Mouse (Mus musculus): ENCODE measurements around the gene Nudcd3. TPM values are rescaled to one million over a fixed set of nuclear protein-coding genes. Genes with fewer than 3 reads are reported as not detected.
"Not testable (repeated sequence)": the region's sequence is repeated elsewhere in the genome, so short reads cannot be mapped to it uniquely, and the experiment has no call there.

The Nudcd3 gene
- total RNA-seq, 1 experiment from 2014 or later, result 46.6 TPM

- no peak for DNase-seq
Measured at GRCm38 (mm10) chr11:6122631-6123030, 77.6 kb downstream of the Nudcd3 start.

DNA sequence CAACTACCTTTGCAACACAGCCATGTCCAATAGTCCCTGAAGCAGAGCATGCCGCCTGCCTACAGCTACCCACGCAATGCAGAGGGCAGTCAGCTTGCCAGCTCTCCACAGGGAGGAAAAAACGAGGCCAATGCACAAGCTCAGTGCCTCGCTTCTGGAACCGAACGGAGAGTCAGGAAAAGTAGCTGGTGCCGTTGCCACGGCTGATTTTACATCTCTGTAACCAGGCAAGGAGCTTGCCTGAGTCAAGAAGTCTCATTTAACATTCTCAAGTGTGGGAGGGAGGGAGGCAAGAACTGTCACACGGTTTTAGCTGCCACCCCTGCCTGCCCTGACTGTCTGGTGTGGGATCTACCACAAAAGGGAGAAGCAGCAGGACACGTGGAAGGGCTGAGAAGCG lies 79.6 kb downstream of the Nudcd3 start:
- DNase-seq, result no peak

DNA sequence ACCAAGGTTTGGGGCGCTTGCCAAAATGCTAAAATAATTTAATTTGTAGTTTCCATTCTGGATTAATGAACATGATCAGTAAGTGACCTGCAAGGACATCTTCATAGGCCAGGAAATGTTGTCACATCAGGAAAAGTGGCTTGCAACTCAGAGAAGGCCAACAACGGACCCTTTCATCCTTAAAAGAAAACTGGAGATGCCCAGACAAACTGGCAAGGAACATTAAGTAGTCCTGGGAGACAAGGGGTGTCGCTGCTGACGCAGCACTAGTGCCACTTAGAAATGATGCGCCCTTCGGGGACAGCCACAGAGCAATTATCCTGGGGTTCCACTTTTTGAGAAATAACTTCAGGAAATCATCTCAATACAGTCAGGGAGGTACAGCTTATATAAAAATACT lies 80.2 kb downstream of the Nudcd3 start:
- no peak for DNase-seq

DNA sequence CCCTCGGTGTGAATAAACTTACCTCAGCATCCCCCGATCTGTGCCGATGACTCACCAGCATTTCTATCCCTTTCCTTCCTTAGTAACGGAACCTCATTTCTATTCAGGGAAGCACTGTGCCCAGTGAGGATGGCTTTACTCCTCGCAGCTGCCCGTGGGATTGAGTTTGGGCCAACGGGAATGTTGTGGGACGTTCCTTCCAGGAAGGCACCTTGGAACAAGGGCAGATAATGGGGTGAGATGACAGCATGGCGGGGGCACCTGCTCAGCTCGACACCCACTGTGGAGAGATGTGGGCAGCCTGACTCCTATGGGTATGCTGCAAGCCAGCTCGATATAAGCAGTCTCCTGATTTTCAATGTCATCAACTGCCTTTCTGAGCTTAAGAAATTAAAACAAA lies 80.9 kb downstream of the Nudcd3 start:
- no peak for DNase-seq

DNA sequence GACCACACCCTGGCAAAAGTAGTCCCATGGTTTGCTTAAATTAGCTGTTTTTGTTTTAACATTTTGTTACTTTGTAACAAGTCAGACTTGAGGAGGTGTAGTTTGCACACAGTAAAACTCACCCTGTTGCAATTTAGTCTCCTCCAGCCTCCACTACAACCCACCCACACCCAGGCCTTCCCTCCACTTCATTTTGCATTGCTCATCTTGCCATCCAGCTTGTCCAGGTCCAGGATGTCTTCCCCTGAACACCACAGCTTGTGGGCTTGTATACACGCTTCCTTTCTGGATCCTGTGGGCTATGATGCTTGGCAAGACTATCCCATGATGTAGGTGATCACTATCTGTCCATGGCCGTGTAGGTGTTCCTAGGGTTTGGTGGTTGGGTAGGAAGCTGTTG lies 82.3 kb downstream of the Nudcd3 start:
- DNase-seq, result no peak

DNA sequence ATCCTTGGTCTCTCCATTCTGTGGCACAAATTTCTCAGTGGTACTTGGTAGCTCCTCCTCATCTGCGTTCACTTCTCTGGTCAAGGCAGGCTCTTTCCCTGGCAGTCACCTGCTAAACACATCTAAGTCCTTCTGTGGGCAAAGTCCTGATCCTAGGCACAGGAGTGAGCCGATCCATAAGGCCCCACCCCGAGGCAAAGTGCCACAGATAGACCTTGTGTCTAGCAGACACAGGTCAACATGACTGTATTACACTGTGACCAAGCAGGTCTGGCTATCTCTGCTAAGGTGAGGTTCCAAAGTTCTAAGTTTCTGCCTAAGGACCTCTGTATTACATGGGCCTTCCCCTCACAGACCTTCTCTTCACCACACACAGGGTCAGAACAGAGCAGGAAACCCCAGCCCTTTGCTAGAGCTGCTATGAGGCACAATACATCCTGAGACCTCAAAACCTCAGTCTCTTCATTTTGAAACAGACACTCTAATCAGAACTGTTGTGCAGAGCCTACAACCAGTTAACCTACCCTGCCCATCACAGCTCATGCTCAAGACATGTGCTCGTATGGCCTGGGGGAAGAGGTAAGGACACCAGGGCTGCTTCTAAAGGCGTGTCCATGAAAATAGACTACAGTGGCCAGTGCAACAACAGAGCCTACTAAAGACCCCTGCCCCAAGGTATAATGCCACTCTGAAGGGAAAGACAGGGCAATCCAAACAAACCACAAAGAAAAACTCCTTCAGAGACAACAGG lies 88.3 kb downstream of the Nudcd3 start:
- no peak for DNase-seq

DNA sequence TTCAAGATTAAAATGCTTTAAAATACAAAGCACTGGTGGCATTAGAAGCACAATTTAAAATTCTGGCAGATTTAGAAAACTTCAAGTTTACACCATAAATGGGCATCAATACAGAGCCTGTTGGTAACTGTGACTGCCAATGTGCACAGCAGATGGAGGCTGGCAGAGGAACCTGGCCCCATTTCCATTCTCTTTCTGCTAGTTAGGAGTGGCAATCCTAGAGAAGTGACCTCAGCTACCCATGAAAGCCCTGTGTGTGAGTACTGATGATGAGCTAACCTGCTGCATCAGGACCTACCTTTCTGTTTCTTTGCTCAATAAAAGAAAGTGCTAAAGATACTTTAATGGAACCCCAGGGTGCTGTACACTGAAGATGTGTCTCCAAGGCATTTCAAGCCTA lies 90.2 kb downstream of the Nudcd3 start:
- DNase-seq, result no peak

GRCm38 (mm10) chr11:6108296-6108695 lies 91.9 kb downstream of the Nudcd3 start:
- no peak for DNase-seq

DNA sequence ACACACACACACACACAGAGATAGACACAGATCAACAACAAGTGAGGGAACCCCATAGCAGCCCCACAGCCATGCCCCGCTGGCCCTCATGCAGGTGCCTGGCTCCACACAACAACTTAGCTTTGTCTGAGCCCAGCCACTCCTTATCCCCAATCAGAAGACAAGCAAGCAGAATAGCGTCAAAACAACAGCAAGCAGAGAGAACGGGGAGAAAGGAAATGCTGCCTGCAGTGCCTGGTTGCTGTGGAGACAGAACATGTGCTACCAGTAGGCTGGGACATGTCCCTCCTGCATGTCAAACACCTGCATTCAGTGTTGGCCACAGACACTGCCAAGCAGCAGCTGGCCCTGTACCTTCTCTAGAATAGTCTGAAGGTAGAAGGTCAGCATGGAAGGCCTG lies 92.5 kb downstream of the Nudcd3 start:
- no peak for DNase-seq

DNA sequence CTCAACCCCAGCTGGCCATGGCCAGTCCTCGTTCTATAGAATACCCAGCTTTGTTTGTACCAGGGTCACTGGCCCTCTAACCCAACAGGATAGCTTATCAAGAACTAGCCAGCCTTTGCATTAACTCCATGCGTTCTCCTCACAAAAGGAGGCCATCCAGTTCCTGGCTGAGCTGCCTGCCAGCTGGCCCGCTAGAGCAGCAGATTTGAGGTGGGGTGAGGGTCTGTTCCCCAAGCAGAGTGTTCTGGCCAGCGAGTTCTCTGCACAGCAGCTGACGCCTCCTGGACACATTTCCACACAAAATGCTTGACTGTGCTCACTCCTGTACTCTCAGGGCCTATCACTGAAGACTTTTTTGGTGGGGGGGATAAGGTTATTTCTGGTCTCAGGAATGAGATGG lies 95.5 kb downstream of the Nudcd3 start:
- no peak for DNase-seq

- DNase-seq, result not testable (repeated sequence)
Measured at GRCm38 (mm10) chr11:6096637-6097036, 103.6 kb downstream of the Nudcd3 start.

GRCm38 (mm10) chr11:6086991-6087390 lies 113.2 kb downstream of the Nudcd3 start:
- no peak for DNase-seq

DNA sequence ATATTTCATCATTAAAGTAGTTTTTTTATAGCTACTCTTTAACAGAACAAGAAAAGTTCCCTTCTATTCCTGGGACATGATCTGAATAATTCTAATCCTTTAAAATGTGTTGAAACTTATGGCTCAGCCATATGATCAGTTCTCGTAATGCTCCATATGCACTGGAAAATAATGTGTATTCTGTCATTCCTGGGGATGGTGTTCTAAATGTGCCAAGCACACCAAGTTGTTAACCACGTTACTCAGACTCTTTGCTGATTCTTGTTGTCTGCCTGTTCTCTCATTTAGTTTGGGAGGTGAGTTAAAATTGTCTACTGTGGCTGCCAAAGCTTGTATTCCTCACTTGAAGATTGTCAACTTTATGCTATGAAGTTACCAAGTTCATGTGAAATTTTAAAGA lies 121.5 kb downstream of the Nudcd3 start:
- DNase-seq, result no peak

DNA sequence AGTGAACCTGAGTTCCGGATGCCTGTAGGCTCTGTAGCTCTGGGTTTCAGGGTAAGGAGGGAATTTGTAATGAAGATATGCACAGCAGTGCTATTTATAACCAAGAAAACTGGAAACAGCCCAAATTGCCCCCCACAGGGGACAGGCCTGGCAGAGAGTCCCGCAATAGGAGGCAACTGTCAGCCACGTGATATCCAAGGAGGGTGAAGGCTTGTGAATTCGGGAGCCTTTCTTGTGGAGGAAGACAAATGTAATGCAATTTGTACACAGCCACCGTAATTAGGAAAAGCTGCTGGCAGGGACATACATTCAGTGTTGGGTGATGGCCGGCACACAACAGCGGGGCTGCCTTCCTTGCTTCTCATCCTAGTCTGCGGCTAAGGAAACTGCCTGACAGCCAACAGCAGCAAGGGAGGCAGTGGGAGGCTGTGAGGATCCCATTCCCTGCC lies 124.6 kb downstream of the Nudcd3 start:
- peak; percentile 24 for DNase-seq

DNA sequence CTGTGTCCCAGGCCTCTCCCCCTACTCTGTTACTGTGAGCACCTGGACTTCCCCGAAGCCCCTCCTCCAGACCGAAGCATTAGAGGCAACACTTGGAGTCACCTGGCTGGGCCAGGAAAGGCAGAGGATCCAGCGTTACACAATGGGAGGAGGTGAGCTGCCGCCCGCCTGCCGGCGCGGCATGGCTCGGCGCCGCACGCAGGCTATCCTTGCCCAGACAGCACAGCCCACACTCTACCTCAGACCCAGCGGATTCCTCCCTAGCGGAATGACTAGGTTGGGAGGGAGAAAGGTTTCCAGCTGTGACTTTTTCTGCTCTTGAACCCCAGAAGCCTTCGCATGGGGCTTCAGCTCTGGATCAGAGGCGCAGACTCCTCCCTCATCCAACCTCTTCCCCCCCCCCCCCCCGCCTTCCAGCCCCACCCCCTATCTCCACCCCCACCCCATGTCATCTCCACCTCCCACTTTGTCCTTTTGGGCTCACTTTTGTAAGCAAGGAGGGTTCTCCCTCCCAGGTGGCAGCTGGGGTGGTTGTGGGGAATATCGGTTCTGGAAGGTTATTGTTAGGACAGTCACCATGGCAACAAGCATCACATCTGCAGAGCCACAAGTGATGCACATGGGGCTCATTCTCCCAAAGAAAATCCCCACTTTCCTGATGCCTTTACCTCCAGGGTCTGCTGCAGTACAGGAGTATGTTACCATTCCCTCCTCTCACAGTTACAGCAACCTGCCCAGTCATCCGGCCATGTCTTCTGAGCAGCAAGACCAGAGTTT lies 131.8 kb downstream of the Nudcd3 start:
- DNase-seq, result no peak

DNA sequence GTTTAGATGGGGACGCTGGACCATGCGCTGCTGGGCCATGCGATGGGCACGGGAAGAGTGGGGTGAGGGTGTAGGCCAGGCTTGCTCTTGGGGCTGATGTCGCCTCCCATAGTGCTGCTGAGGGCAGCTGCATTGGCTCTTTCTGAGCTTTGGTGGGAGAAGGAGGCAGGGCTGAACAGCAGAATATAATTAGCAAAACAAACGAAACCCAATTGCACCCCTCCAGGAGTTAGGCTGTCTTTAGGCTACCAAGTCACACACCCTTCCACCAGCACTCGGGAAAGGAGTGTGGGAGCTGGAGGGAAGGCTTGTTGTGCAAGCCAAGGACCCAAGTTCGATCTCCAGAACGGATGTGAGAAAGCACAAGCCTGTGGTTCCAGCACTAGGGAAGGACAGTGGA lies 133.1 kb downstream of the Nudcd3 start:
- no peak for DNase-seq

- DNase-seq, result no peak
Measured at GRCm38 (mm10) chr11:6066176-6066575, 134.0 kb downstream of the Nudcd3 start, which contains the start of gene Camk2b. TSS of gene Camk2b (minus strand) at chr11:6066362.

DNA sequence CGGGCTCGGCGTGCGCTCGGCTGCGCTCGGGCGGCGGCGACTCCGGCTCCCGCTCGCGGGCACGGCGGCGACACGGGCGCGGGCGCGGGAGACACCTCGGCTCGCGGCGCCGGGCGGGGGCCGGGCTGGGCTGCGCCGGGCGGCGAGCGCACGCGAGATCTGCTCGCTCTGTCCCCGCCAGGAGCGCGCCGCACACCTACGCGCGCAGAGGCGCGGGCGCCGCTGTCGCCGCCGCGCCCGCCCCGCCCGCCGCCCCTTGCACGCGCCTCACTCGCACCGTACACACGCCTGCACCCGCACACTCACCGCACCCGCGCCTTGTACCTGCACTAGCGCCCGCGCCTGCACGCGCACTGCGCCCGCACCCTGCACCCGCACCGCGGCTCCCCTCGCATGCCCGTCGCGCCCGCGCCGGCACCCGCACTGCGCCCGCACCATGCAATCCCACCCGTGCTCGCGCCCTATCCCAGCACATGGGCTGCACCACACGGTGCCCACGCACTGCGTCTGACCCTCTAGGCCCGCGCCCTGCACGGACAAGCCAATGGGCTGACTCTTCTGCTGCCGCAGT lies 134.6 kb downstream of the Nudcd3 start:
- DNase-seq, result peak; percentile 50

- peak; percentile 15 for DNase-seq
Measured at GRCm38 (mm10) chr11:6065046-6065521, 135.1 kb downstream of the Nudcd3 start.

DNA sequence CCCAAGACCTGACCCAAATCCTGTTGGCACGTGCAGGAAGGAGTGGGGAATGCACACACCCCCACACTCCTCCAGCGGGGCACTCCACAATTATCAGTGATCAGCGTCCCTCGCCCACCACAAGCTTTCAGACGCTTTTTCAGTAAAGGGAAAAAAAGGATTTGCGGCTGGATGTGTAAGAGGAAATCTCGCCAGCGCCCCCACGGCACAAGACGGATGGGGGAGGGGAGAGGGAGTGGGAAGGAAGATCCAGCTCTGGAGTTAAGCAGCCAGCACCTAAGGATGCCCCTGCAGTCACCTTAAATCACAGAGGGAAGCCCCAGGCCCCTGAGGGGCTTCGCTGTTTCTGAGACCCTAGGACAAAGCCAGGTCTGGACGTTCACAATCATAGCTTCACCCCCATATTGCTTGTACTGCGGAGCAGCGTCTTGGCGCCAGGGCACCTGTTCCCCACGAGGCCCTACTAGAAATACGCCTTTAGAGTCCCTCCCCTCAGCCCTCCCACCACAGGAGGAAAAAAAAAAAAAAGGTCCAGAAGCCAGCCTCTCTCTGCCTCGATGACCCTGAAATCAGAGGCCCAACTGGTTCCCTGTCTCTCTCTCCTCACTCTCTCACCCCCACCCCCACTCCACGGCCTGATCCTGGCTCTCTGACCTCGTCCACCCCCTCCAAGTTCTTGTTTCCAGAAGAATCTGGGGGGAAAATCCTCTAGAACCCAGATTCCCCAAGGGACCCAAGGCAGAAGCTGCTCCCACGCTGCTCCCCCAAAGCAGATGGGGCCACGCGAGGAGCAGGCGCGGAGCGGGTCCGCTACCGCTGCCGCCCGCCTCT lies 135.8 kb downstream of the Nudcd3 start:
- DNase-seq, result no peak

DNA sequence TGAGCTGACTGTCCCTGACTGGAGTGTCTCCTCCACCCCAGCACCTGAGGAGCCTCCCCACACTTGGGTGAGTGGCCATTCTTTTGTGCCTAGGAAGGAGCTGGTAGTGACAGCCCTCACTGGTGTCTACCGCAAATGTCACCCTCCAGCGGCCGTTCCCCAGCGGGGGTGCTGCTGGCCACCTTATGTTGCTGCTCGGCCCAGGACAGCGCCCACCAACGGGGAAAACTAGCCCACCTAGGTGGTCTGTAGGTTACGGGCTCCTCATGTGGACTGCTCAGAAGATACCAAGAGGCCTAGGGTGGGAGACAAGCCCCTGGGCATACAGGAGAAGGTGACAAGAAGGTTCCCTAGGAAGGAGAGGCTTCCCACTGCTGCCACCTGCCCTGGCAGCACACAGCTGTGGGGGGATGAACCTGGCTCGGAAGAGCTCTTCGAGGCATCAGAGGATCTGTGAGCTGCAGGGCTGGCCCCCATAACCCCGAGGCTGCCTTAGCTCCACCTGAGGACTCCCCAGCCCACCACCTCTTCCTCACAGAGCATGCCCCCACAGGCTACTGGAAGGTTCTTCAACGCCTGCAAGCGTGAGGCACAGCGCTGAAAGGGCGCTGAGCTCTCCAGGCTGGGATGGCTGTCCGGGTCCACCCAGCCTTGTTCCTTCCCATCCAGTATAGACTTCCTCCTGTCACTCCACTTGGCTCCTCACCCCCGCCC lies 136.6 kb downstream of the Nudcd3 start:
- no peak for DNase-seq

GRCm38 (mm10) chr11:6063065-6063464 lies 137.2 kb downstream of the Nudcd3 start:
- no peak for DNase-seq

Data from adrenal gland, postnatal 14 days (tissue).